Mouse (Mus musculus) left cerebral cortex, adult 2 months (tissue): ENCODE measurements around the gene Slc38a6. TPM values are rescaled to one million over a fixed set of nuclear protein-coding genes. Genes with fewer than 3 reads are reported as not detected.

Experiments used
- DNase-seq, 2 experiments: peaks; one replicate each; pipeline ENCODE4 v3.0.0; 2021 to 2022; ENCODE audit warnings: low spot score in 2 of 2, mixed read lengths in 1 of 2; ENCODE audit errors: extremely low spot score in 1 of 2
- H3K27ac ChIP-seq: fragments of 200-600 bp; 2 replicates; pipeline ENCODE4 v1.8.1; 2022
- H3K4me3 ChIP-seq: fragments of 200-600 bp; 2 replicates; pipeline ENCODE4 v1.8.1; 2022
- CTCF ChIP-seq: fragments of 200-600 bp; IDR thresholded peaks from 2 replicates; pipeline ENCODE4 v1.8.1; 2022; ENCODE audit warnings: antibody characterized with exemption, mild to moderate bottlenecking, moderate library complexity
- intact Hi-C: fragments of 180-260 bp; cut with DNase I; formaldehyde crosslinking; loops from one replicate; pipeline ENCODE4 v1.15.1; 2025
- total RNA-seq, 2 experiments: library from RNA; stranded (reverse); gene quantifications; 2 replicates each; pipeline ENCODE4 v1.2.3; 2021

Slc38a6 gene
- total RNA-seq, 2 experiments from 2014 or later: 13.7 to 18.6 TPM

GRCm38 (mm10) chr12:73402851-73403665 is 116.5 kb downstream of the Slc38a6 start:
- no peak for TF ChIP-seq CTCF
- intact Hi-C loops: no loop called here

More at GRCm38 (mm10) chr12:73402851-73403665, 116.5 kb downstream of the Slc38a6 start:
- DNase-seq: no peak
- H3K27ac ChIP-seq: no peak overlapping the region
- H3K4me3 ChIP-seq: no peak overlapping the region

Other genes starting within 250 kb of the Slc38a6 start
- under 1 TPM in 1 of 2 experiments, not detected in 1; 0.14 TPM for gene Six1, start 232.9 kb upstream of the Slc38a6 start, total RNA-seq
- gene Six4, start 173.3 kb upstream of the Slc38a6 start, total RNA-seq: 1 to 10 TPM; 2.4 to 2.7 TPM
- 10 to 100 TPM; 19.3 to 24.5 TPM for gene Mnat1, start 163.1 kb upstream of the Slc38a6 start, total RNA-seq
- gene Trmt5, start 69 bp upstream of the Slc38a6 start, total RNA-seq: 10 to 100 TPM; 14.3 to 15.7 TPM